Mouse (Mus musculus): ENCODE measurements around the gene Olfr348. TPM values are rescaled to one million over a fixed set of nuclear protein-coding genes. Genes with fewer than 3 reads are reported as not detected.

The Olfr348 gene
- total RNA-seq (2021) = not detected

- no peak for DNase-seq (ENCODE audit: extremely low spot score in 1 of 2, low spot score in 1 of 2)
These were observed at the start of gene Olfr348 for GRCm38 (mm10) chr2:36783976-36784375. Olfr348 (plus strand) TSS chr2:36784276.

GRCm38 (mm10) chr2:36736226-36736625 lies 47.9 kb upstream of the Olfr348 start:
- DNase-seq (ENCODE audit: extremely low spot score in 1 of 2, low spot score in 1 of 2) = no peak

DNA sequence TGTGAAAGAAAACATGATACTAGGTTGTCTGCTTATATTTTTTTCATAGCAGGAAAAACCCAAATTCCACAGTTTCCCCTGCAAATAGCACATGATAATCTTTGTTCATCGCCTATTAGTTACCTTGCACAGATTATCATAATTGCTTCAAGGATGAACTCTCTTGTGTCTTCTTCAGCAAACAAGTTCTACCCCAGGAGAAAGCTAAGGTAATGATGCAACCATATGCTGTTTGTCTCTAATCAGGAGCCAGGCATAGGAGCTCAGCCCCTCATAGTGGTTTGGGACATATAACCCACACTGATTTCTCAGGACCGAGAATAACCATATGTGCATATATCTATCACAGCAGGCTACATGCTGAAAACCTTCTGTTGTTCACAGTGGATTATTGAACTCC lies 6.2 kb downstream of the Olfr348 start, which contains the start of gene Olfr50:
TSS of gene Olfr50 (plus strand) at position 301 of the 400 bp plus-strand sequence.
- DNase-seq (ENCODE audit: extremely low spot score in 1 of 2, low spot score in 1 of 2) = no peak

GRCm38 (mm10) chr2:36816932-36817331 lies 32.9 kb downstream of the Olfr348 start, which contains the start of gene Olfr3:
Olfr3 (minus strand) TSS chr2:36817032.
- DNase-seq (ENCODE audit: extremely low spot score in 1 of 2, low spot score in 1 of 2) = no peak

Other genes with a start within 250 kb of the Olfr348 start
- not detected for gene Olfr344, start 217.6 kb upstream of the Olfr348 start, total RNA-seq (2021)
- not detected for gene Olfr345, start 144.2 kb upstream of the Olfr348 start, total RNA-seq (2021)
- gene Olfr346, start 98.5 kb upstream of the Olfr348 start, total RNA-seq (2021) = not detected
- not detected for gene Olfr347, start 52.4 kb upstream of the Olfr348 start, total RNA-seq (2021)
- not detected for gene Olfr50, start 6.3 kb downstream of the Olfr348 start, total RNA-seq (2021)
- gene Olfr3, start 32.8 kb downstream of the Olfr348 start, total RNA-seq (2021) = not detected
- not detected for gene Olfr350, start 62.0 kb downstream of the Olfr348 start, total RNA-seq (2021)
- not detected for gene Olfr351, start 78.4 kb downstream of the Olfr348 start, total RNA-seq (2021)
- not detected for gene Olfr352, start 84.2 kb downstream of the Olfr348 start, total RNA-seq (2021)
- not detected for gene Olfr353, start 108.7 kb downstream of the Olfr348 start, total RNA-seq (2021)
- not detected for gene Olfr354, start 121.4 kb downstream of the Olfr348 start, total RNA-seq (2021)
- not detected for gene Olfr355, start 144.6 kb downstream of the Olfr348 start, total RNA-seq (2021)
- gene Olfr356, start 152.8 kb downstream of the Olfr348 start, total RNA-seq (2021) = not detected
- gene Olfr357, start 209.6 kb downstream of the Olfr348 start, total RNA-seq (2021) = not detected
- not detected for gene Olfr358, start 225.1 kb downstream of the Olfr348 start, total RNA-seq (2021)

All from layer of hippocampus, postnatal 25 days (tissue).